Mouse (Mus musculus) stomach, postnatal 0 days (tissue): Measurements from ENCODE around the gene Stx6.
"Not testable (repeated sequence)": the region's sequence is repeated elsewhere in the genome, so short reads cannot be mapped to it uniquely, and the experiment has no call there.

Experiments used
- CTCF ChIP-seq: IDR thresholded peaks from 2 replicates; pipeline ENCODE4 v1.5.1; 2016; ENCODE audit warnings: antibody characterized with exemption, low read depth, mild to moderate bottlenecking, moderate library complexity
- EP300 ChIP-seq: optimal IDR thresholded peaks from 2 replicates; pipeline ENCODE3; 2016; ENCODE audit warnings: antibody characterized with exemption

GRCm38 (mm10) chr1:155173644-155174016, 15.1 kb downstream of the Stx6 start:
- not testable (repeated sequence) for TF ChIP-seq CTCF, EP300
